Mouse (Mus musculus): ENCODE data around the gene Ndufaf3.
"Not testable (repeated sequence)": the region's sequence is repeated elsewhere in the genome, so short reads cannot be mapped to it uniquely, and the experiment has no call there.

Ndufaf3 gene

GRCm38 (mm10) chr9:108566815-108567776 lies at the start of gene Ndufaf3:
Gene Ndufaf3, minus strand, starts transcription at chr9:108567434.
- peak; percentile 94 for DNase-seq (ENCODE audit: low read depth, low spot score)

- DNase-seq (ENCODE audit: low read depth, low spot score) = no peak
These were observed 44.3 kb upstream of the Ndufaf3 start for GRCm38 (mm10) chr9:108611488-108611887.

GRCm38 (mm10) chr9:108608889-108609288 lies 41.7 kb upstream of the Ndufaf3 start:
- DNase-seq (ENCODE audit: low read depth, low spot score) = no peak

GRCm38 (mm10) chr9:108607929-108608328 lies 40.7 kb upstream of the Ndufaf3 start:
- DNase-seq (ENCODE audit: low read depth, low spot score) = not testable (repeated sequence)

GRCm38 (mm10) chr9:108601986-108602385 lies 34.8 kb upstream of the Ndufaf3 start:
- DNase-seq (ENCODE audit: low read depth, low spot score) = no peak

GRCm38 (mm10) chr9:108600011-108600410 lies 32.8 kb upstream of the Ndufaf3 start:
- no peak for DNase-seq (ENCODE audit: low read depth, low spot score)

GRCm38 (mm10) chr9:108599021-108599566 lies 31.9 kb upstream of the Ndufaf3 start:
- DNase-seq (ENCODE audit: low read depth, low spot score) = no peak

GRCm38 (mm10) chr9:108596998-108597764 lies 29.9 kb upstream of the Ndufaf3 start, which contains the start of gene P4htm:
Gene P4htm, minus strand, starts transcription at chr9:108597667.
- peak; percentile 30 for DNase-seq (ENCODE audit: low read depth, low spot score)

GRCm38 (mm10) chr9:108594354-108594753 lies 27.1 kb upstream of the Ndufaf3 start:
- DNase-seq (ENCODE audit: low read depth, low spot score) = no peak

- no peak for DNase-seq (ENCODE audit: low read depth, low spot score)
These were observed 24.2 kb upstream of the Ndufaf3 start for GRCm38 (mm10) chr9:108591462-108591861.

- DNase-seq (ENCODE audit: low read depth, low spot score) = no peak
These were observed 22.0 kb upstream of the Ndufaf3 start for GRCm38 (mm10) chr9:108589229-108589628.

- peak; percentile 91 for DNase-seq (ENCODE audit: low read depth, low spot score)
These were observed 20.4 kb upstream of the Ndufaf3 start for GRCm38 (mm10) chr9:108587571-108588180.

- DNase-seq (ENCODE audit: low read depth, low spot score) = no peak
These were observed 12.1 kb upstream of the Ndufaf3 start for GRCm38 (mm10) chr9:108579344-108579690.

GRCm38 (mm10) chr9:108578545-108579343 lies 11.5 kb upstream of the Ndufaf3 start, which contains the start of gene Wdr6:
Gene Wdr6, minus strand, starts transcription at chr9:108578739.
- peak; percentile 97 for DNase-seq (ENCODE audit: low read depth, low spot score)

GRCm38 (mm10) chr9:108577934-108578544 lies 10.8 kb upstream of the Ndufaf3 start:
- DNase-seq (ENCODE audit: low read depth, low spot score) = no peak

- no peak for DNase-seq (ENCODE audit: low read depth, low spot score)
These were observed 9.8 kb upstream of the Ndufaf3 start for GRCm38 (mm10) chr9:108577025-108577424.

GRCm38 (mm10) chr9:108575321-108576297 lies 8.4 kb upstream of the Ndufaf3 start:
- DNase-seq (ENCODE audit: low read depth, low spot score) = no peak

- DNase-seq (ENCODE audit: low read depth, low spot score) = no peak
These were observed 7.7 kb upstream of the Ndufaf3 start for GRCm38 (mm10) chr9:108574921-108575320.

Measured in forelimb bud, embryonic 11.5 days (tissue).